ENCODE assay signal across 29 mouse cellular contexts in the genomic region with DNA sequence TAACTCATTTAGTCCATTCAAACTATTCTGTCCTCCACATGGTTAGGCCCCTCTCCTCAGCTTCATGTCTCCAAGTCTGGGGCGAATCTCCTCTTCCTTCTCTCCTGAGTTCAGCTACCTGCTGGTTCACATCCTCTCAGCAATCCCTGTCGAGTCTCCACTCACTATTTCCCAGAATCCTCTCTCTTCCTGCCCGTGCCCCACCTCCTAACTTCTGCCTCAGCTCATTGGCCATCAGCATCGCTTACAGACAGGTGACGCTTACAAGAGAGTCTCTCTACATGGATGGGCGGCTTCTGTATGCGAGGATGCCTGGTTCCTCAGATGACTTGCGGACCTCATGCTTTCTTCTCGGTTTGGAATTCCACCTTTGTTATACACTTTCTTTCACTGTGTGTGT.
"Had no signal": no experiment of that assay in that cellular context is flagged by ENCODE, and none has a peak within 500 bp of the region (broad histone marks: within the 10 kb centered on the region; RNA-seq: fewer than 3 reads in every experiment).

No protein-coding gene starts in this region.

- H3K4me2 ChIP-seq: limb, embryonic 12.5 days; limb, embryonic 13.5 days; limb, embryonic 15.5 days; liver, embryonic 11.5 days; liver, embryonic 12.5 days; liver, embryonic 13.5 days; liver, embryonic 15.5 days; lung, embryonic 14.5 days; lung, embryonic 15.5 days; midbrain, embryonic 12.5 days; midbrain, embryonic 15.5 days had no signal

- H3K27ac ChIP-seq: limb, embryonic 10.5 days; limb, embryonic 12.5 days; limb, embryonic 13.5 days; limb, embryonic 15.5 days; liver, embryonic 12.5 days; liver, embryonic 13.5 days; liver, embryonic 14.5 days; liver, embryonic 15.5 days; lung, embryonic 15.5 days; macrophage; midbrain, embryonic 10.5 days; midbrain, embryonic 12.5 days; midbrain, embryonic 15.5 days had no signal

- H3K4me3 ChIP-seq: limb, embryonic 10.5 days; limb, embryonic 12.5 days; limb, embryonic 13.5 days; limb, embryonic 15.5 days; liver, embryonic 12.5 days; liver, embryonic 13.5 days; liver, embryonic 15.5 days; lung, embryonic 15.5 days; megakaryocyte, embryonic 14.5 days; midbrain, embryonic 10.5 days; midbrain, embryonic 12.5 days; midbrain, embryonic 15.5 days; myocyte had no signal

- H3K9me3 ChIP-seq: limb, embryonic 10.5 days; limb, embryonic 12.5 days; limb, embryonic 13.5 days; limb, embryonic 15.5 days; liver, embryonic 12.5 days; liver, embryonic 13.5 days; liver, embryonic 15.5 days; lung, embryonic 15.5 days; megakaryocyte, embryonic 14.5 days; midbrain, embryonic 10.5 days; midbrain, embryonic 12.5 days; midbrain, embryonic 15.5 days had no signal

- H3K4me1 ChIP-seq: midbrain, embryonic 12.5 days had no signal

- ATAC-seq: liver, embryonic 12.5 days; liver, postnatal 0 days; lung, postnatal 0 days; midbrain, embryonic 15.5 days; midbrain, embryonic 16.5 days had no signal

- H3K27me3 ChIP-seq: limb, embryonic 12.5 days; limb, embryonic 13.5 days; limb, embryonic 15.5 days; liver, embryonic 12.5 days; liver, embryonic 13.5 days; liver, embryonic 15.5 days; lung, embryonic 15.5 days; megakaryocyte, embryonic 14.5 days; midbrain, embryonic 12.5 days; midbrain, embryonic 15.5 days had no signal

- DNase-seq: left cerebral cortex, postnatal 4 days; liver; liver, embryonic 13.5 days; liver, postnatal 0 days; lung, adult 18-20 months; lung, adult 2 months; lung, embryonic 14.5 days; lung, postnatal 10 days; lung, postnatal 14 days; lung, postnatal 36 days; lung, postnatal 4 days; midbrain, embryonic 14.5 days had no signal

- H3K9ac ChIP-seq: limb, embryonic 12.5 days; limb, embryonic 13.5 days; limb, embryonic 15.5 days; liver, embryonic 12.5 days; liver, embryonic 13.5 days; liver, embryonic 14.5 days; liver, embryonic 15.5 days; liver, postnatal 0 days; lung, embryonic 14.5 days; lung, embryonic 15.5 days; midbrain, embryonic 12.5 days; midbrain, embryonic 15.5 days had no signal

- H3K36me3 ChIP-seq: midbrain, embryonic 12.5 days; midbrain, embryonic 15.5 days had no signal
